Mouse (Mus musculus) heart, adult 2 months (tissue): ENCODE data around the gene Zfand6.

ENCODE experiments used
- CTCF ChIP-seq: fragments of 200-600 bp; IDR thresholded peaks from 2 replicates; pipeline ENCODE4 v1.8.1; 2022; ENCODE audit warnings: antibody characterized with exemption, mild to moderate bottlenecking, moderate library complexity
- POLR2A ChIP-seq: fragments of 200-500 bp; IDR thresholded peaks from 2 replicates; pipeline ENCODE4 v1.6.1; 2011; ENCODE audit warnings: mild to moderate bottlenecking, low read depth, low read length, control low read depth; ENCODE audit not compliant: insufficient read depth

- TF ChIP-seq POLR2A: no peak
- TF ChIP-seq CTCF: no peak
These were observed 123.6 kb downstream of the Zfand6 start for GRCm38 (mm10) chr7:84566200-84566599.
